Mouse (Mus musculus) 3134 (cell line): ENCODE data around the gene Esrp2.

Experiments used
- DNase-seq: peaks from one replicate; pipeline ENCODE4 v3.0.0-alpha.2; 2011; ENCODE audit warnings: low spot score; ENCODE audit not compliant: insufficient read length; ENCODE audit errors: extremely low read depth

The Esrp2 gene

GRCm38 (mm10) chr8:106136156-106137130 lies at the start of gene Esrp2:
Gene Esrp2 (minus strand): TSS chr8:106136974.
- no peak for DNase-seq

- no peak for DNase-seq
Observed at GRCm38 (mm10) chr8:106186394-106186793, 49.6 kb upstream of the Esrp2 start.

GRCm38 (mm10) chr8:106185628-106186270 lies 49.0 kb upstream of the Esrp2 start:
- DNase-seq, result no peak

- no peak for DNase-seq
Observed at GRCm38 (mm10) chr8:106178428-106178827, 41.7 kb upstream of the Esrp2 start.

GRCm38 (mm10) chr8:106177594-106177993 lies 40.8 kb upstream of the Esrp2 start:
- no peak for DNase-seq

GRCm38 (mm10) chr8:106176891-106177290 lies 40.1 kb upstream of the Esrp2 start:
- no peak for DNase-seq

GRCm38 (mm10) chr8:106173566-106173965 lies 36.8 kb upstream of the Esrp2 start:
- DNase-seq, result no peak

DNA sequence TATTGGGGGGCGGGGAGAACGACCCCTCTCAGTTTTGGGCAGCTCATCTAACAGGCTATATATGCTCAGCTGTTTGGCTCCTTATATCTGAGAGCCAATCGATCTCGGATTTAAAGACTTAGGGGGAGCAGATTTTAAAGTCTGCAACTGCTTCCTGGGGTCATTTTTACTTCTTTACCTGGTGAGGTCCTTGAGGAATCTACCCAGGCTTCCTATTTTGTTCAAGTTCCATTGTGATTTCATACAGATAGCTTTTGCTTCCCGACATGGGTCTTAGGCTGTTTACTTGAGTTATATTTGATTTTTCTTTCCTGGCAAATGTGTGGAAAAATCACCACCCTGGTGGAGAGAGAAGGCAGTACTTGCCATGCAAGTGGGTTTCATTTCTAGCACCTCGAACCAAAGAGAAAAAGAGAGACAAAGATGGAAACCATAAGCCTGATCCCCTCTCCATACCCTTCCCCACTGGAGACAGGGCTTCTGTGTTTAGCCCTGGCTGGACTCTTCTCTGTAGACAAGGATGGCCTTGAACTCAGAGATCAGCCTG lies 33.2 kb upstream of the Esrp2 start:
- peak; percentile 19 for DNase-seq

- no peak for DNase-seq
Observed at GRCm38 (mm10) chr8:106169017-106169933, 32.5 kb upstream of the Esrp2 start.

GRCm38 (mm10) chr8:106168356-106169016 lies 31.7 kb upstream of the Esrp2 start, which contains the start of gene Slc7a6:
Gene Slc7a6 (plus strand): TSS chr8:106168857.
- peak; percentile 86 for DNase-seq

- DNase-seq, result no peak
Observed at GRCm38 (mm10) chr8:106165460-106165859, 28.7 kb upstream of the Esrp2 start.

GRCm38 (mm10) chr8:106163251-106163650 lies 26.5 kb upstream of the Esrp2 start:
- DNase-seq, result no peak

- no peak for DNase-seq
Observed at GRCm38 (mm10) chr8:106159876-106160275, 23.1 kb upstream of the Esrp2 start.

DNA sequence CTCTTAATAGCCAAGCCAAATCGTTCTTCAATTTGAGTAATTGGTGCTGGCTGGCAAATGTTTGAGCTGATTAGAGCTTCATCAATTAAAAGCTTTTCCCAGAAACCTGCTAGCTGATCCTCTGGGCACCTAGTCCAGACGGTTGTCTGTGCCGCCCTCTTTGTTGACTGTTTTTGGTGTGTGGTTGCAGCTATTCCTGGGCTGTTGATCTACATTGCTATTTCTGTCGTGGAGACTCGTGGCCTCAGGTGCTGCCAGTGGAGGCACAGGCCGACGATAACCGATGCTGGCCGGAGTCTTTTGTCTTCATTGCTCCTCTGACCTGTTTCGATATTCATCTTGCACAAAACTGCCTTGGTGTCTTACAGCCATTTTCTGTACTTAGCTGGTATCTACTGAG lies 21.6 kb upstream of the Esrp2 start:
- no peak for DNase-seq

DNA sequence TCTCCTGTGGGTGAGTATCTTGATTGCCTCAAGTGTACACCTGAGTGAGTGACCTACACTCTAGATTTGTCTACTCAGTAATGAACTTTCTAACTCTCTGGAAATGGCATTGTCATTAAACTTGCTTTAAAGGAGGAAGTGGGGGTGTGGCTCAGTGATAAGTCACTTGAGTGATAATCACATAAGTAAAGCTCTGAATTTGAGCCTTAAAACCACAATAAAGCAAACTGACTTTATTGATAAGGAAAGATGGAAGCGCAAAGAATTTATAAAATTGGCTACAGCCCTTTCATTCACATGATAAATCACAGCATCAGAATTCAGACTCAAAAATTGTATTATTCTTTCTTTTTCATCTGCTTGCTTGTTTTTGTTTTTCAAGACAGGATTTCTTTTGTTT lies 20.6 kb upstream of the Esrp2 start:
- no peak for DNase-seq

- DNase-seq, result no peak
Observed at GRCm38 (mm10) chr8:106152876-106153275, 16.1 kb upstream of the Esrp2 start.

DNA sequence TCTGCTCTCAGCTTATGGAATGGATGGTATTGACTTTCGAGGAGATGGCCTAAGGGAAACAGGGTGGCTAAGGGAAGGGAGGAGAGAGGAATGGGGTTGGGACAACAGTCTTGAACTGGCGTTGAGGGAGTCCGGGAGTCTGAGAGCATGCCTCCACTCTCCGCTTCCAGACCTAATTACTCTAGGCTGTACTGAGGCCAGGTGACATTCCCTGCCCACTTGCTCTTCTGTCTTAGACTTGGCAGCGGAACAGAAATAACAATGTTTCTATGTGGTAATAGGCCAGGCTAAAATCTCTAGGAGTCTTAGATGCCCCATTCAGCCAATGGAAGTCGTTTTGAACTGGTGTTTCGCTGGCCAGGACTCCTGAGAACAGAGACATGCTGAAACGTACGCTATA lies 14.3 kb upstream of the Esrp2 start:
- DNase-seq, result no peak

- no peak for DNase-seq
Observed at GRCm38 (mm10) chr8:106150653-106151000, 13.9 kb upstream of the Esrp2 start.

GRCm38 (mm10) chr8:106149801-106150652 lies 13.3 kb upstream of the Esrp2 start, which contains the start of gene Pla2g15:
Gene Pla2g15 (plus strand): TSS chr8:106150399.
- peak; percentile 92 for DNase-seq
